Mouse (Mus musculus) cerebellum, adult (tissue): Measurements from ENCODE around the gene Mto1.
"Not testable (repeated sequence)": the region's sequence is repeated elsewhere in the genome, so short reads cannot be mapped to it uniquely, and the experiment has no call there.

Source experiments
- ATAC-seq: cut with Nextera tagmentation; 2 replicates; pipeline ENCODE4 v1.9.2; 2017; ENCODE audit warnings: mild to moderate bottlenecking, moderate library complexity, mixed read lengths; ENCODE audit not compliant: insufficient number of reproducible peaks, low FRiP score, low TSS enrichment

Mto1 gene

GRCm38 (mm10) chr9:78475383-78475780, 27.4 kb downstream of the Mto1 start:
- no peak for ATAC-seq

DNA sequence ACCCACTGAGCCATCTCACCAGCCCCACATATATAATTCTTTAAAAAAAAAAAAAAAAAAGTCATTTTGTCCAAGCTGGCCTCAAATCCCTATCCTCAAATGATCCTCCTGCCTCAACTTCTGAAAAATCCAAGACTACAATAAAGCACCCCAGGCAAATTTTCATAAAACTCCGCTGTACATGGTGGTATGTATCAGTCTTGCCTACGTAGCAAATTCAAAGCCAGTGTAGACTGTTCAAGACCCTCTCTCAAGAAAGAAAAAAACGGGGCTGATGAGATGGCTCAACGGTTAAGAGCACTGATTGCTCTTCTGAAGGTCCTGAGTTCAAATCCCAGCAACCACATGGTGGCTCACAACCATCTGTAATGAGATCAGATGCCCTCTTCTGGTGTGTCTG, 27.9 kb downstream of the Mto1 start:
- no peak for ATAC-seq

- no peak for ATAC-seq
Observed at GRCm38 (mm10) chr9:78476531-78477020, 28.6 kb downstream of the Mto1 start.

DNA sequence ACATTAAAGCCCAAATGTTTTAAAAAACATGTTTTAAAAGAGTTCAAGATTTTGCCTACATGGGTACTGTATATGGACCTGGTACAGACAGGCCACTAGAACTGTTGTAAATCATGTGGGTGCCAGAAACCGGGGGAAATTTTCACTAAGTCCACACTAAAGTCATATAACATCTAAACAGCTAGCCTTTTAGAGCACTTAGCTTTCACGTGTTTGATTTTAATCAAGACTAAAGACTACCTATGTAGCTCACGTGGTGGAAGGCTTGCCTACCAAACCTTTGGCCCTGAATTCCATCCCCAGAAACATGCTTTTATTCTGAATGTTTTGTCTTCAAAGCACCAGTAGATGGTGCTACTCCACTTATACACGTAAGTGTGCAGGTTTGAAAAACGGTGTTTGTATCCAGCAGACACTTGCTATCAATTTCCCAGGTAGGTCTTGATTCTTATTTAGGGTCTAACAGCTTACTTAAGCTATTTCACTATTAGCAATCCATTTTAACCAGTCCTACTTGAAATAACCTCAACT, 29.1 kb downstream of the Mto1 start:
- no peak for ATAC-seq

GRCm38 (mm10) chr9:78478009-78478605, 30.1 kb downstream of the Mto1 start:
- ATAC-seq, result not testable (repeated sequence)

DNA sequence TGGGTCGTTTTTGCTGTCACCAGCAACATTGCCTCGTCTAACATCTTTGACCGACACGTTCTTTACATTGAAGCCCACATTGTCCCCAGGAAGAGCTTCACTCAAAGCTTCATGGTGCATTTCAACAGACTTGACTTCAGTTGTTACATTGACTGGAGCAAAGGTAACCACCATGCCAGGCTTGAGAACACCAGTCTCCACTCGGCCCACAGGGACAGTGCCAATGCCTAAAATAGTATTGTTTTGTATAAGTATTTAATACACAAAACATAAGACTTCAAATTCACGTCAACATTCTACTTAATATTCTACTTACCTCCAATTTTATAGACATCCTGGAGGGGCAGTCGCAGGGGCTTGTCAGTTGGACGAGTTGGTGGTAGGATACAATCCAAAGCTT, 31.3 kb downstream of the Mto1 start:
- ATAC-seq, result not testable (repeated sequence)

GRCm38 (mm10) chr9:78480227-78480626, 32.2 kb downstream of the Mto1 start:
- not testable (repeated sequence) for ATAC-seq

DNA sequence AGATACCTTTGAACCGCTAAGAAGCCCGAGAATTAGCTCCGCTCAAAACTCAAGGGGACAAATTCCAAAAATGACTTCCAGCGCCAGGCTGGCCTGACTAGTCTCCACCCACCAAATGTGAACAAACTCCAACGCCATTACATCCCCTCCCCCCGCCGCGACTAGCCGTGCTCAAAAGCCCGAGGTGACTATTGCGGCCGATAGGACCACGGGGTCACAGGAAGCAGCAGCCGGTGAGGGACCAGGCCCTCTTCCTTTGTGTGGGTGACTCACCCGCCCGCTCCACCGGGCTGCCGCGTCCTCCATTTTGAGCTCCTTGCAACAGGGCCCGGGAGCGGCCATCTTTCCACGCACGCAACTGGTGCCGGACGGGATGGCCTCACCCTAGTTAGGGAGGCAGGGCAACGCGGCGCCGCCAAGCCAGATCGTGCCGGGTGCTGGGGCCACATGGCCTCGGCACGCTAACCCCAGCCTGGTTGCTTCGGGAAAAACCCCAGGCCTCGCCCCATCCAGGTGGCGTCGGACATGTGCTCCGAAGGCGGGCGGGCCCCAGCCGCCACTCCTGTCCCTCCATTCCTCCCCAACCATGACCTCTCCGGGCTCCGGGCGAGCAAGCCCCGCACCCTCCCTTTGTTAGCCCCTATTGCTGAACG, 32.8 kb downstream of the Mto1 start:
- ATAC-seq, result peak; percentile 54

- peak; percentile 96 for ATAC-seq
Observed at GRCm38 (mm10) chr9:78481423-78482331, 33.7 kb downstream of the Mto1 start.

GRCm38 (mm10) chr9:78482386-78482785, 34.4 kb downstream of the Mto1 start:
- no peak for ATAC-seq

GRCm38 (mm10) chr9:78484660-78485059, 36.7 kb downstream of the Mto1 start:
- ATAC-seq, result no peak

GRCm38 (mm10) chr9:78488021-78488420, 40.0 kb downstream of the Mto1 start:
- not testable (repeated sequence) for ATAC-seq

DNA sequence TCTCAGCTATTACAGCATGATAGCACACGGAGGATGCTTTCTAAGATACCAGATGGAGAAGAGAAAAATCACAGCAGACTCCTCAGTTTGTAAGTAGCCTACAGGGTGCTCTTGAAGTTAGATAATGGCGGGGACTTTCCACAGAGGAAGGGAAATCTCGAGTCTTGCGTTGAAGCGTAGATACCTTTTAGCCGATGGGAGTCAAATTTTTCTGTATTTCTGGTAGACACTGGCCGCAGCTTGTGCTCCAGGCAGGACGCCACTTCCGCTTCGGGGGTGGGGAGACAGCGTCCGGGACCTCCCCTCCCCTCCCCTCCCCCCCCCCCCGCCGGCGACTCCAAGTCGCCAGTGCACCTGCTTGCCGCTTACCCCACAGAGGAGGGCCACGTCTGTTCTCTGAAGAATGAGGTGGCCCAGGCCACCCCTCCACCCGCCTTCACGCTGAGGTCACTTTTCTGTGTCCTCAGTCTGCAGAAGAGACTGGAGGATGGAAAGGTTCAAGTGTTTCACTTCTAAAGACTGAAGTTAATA, 40.9 kb downstream of the Mto1 start, which contains the start of gene Eef1a1:
Gene Eef1a1, minus strand, starts transcription at position 262 of the 531 bp plus-strand sequence.
- peak; percentile 31; the same call in 1 of the 2 replicates for ATAC-seq

DNA sequence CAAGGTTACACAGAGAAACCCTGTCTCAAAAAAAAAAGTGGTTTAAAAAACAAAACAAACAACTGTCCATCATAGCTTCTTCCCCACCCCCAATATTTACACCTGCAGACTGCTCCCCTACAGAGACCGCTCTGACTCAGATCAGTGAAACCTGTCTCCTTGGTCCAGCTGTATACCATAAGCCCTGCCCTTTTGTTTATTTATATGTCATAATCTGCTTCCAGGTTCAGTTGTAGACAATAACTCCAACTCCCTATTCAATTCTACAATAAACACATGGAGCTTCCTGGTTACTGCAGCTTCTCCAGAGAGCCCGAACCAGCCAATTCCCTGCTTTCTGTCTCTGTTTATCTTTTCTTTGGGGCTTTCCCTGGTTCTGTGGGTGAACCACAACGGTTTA, 43.2 kb downstream of the Mto1 start:
- ATAC-seq, result no peak

DNA sequence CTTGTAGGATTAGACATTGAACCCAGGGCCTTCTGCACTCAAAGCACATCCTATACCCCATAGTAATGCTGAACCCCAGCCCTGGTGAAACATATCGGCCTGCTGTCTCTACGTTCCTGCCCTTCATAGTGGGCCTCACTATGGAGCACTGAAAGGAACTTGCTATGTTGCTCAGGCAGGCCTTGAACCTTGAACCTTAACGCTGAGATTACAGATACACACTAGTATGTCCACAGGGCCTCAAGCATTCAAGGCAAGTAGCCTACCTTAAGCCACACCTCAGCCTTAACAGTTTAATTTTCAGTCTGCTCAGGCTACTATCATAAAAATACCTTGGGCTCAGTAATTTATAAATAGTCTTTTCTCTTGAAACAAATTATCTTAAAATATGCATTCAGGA, 44.2 kb downstream of the Mto1 start:
- no peak for ATAC-seq

DNA sequence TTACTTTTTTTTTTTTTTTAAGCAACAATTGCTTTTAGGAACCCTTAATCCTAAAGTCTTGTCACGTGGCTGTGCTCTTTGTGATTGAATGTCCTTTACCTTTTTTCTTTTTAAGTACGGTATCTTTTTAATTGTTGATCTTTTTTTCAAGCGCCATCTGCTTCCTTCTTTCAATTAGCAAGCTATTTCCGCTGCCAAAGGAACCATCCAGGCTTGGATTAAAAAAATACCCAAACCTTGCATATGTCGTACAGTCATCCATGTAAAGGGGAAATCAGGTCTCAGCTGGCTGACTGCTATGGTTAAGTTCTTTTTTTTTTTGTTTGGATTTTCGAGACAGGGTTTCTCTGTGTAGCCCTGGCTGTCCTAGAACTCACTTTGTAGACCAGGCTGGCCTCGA, 45.2 kb downstream of the Mto1 start:
- ATAC-seq, result no peak

DNA sequence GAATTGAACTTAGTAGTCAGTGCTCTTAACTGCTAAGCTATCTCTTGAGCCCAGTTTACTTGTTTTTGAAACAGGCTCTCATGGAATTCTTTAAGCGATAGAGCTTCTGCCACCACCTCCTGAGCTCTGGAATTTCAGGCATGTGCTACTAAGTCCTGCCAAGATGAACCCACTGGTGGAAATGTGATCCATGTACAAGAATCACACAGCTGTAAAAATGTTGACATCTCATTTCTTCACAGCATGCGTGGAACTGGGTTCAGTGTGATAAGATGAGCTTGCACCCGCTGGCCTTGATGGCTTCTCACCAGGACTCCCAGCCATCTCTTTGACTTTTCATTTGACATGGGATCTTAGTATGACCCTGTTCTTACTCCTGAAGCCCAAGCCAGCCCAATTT, 52.4 kb downstream of the Mto1 start:
- no peak for ATAC-seq

DNA sequence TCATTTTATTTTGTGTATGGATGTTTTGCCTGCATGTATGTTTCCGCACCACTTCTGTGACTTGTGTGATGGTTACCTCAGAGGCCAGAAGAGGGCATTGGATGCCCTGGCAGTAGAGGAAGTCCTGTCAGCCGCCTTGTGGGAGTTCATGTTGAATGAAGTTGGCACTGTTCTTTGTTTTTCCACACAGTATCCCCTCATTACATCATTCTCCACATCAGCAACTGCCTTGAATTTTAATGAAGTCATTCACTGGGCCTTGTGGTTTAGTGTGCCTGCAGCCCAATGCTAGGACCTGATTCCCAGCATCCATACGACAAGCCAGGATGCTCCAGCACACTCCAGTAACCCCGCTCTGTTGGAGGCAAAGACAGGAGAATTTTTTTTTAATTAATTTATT, 53.3 kb downstream of the Mto1 start:
- ATAC-seq, result no peak

- ATAC-seq, result peak; percentile 97
Observed at GRCm38 (mm10) chr9:78503223-78504079, 55.4 kb downstream of the Mto1 start.

- no peak for ATAC-seq
Observed at GRCm38 (mm10) chr9:78504133-78504532, 56.1 kb downstream of the Mto1 start.
